Mouse (Mus musculus) heart, postnatal 0 days (tissue): Measurements from ENCODE around the gene Atg7. TPM values are rescaled to one million over a fixed set of nuclear protein-coding genes. Genes with fewer than 3 reads are reported as not detected.

Source experiments
- ATAC-seq: fragments of 200-750 bp; cut with Nextera tagmentation; 2 replicates; pipeline ENCODE4 v1.8.0; 2017; ENCODE audit warnings: low read depth, moderate number of reproducible peaks, moderate library complexity; ENCODE audit not compliant: insufficient read depth
- DNase-seq: peaks from one replicate; pipeline ENCODE4 v3.0.0-alpha.2; 2016; ENCODE audit warnings: low spot score
- H3K27ac ChIP-seq: fragments of 300-500 bp; sonication (generic); 2 replicates; pipeline ENCODE4 v1.5.1; 2014; ENCODE audit warnings: low read depth, mild to moderate bottlenecking
- H3K27me3 ChIP-seq: fragments of 300-500 bp; sonication (generic); 2 replicates; pipeline ENCODE4 v1.6.1; 2014; ENCODE audit warnings: low read length, mixed read lengths; ENCODE audit not compliant: control insufficient read depth, insufficient read depth
- H3K36me3 ChIP-seq: fragments of 300-500 bp; sonication (generic); replicated peaks from 2 replicates; pipeline ENCODE4 v1.6.1; 2014; ENCODE audit warnings: low read length, mixed read lengths; ENCODE audit not compliant: control insufficient read depth, insufficient read depth
- H3K4me1 ChIP-seq: fragments of 300-500 bp; sonication (generic); 2 replicates; pipeline ENCODE4 v1.6.1; 2014; ENCODE audit warnings: antibody characterized with exemption; ENCODE audit not compliant: control insufficient read depth, insufficient read depth
- H3K4me2 ChIP-seq: fragments of 300-500 bp; sonication (generic); 2 replicates; pipeline ENCODE4 v1.6.1; 2014; ENCODE audit warnings: low read depth, mild to moderate bottlenecking, low read length, moderate library complexity
- H3K4me3 ChIP-seq: fragments of 300-500 bp; sonication (generic); 2 replicates; pipeline ENCODE4 v1.5.1; 2014; ENCODE audit warnings: low read depth, low read length
- H3K9ac ChIP-seq: fragments of 300-500 bp; sonication (generic); replicated peaks from 2 replicates; pipeline ENCODE4 v1.6.1; 2014; ENCODE audit warnings: low read depth, low read length, mixed read lengths
- H3K9me3 ChIP-seq: fragments of 300-500 bp; sonication (generic); replicated peaks from 2 replicates; pipeline ENCODE4 v1.6.1; 2016; ENCODE audit warnings: low read length; ENCODE audit not compliant: control insufficient read depth
- CTCF ChIP-seq: IDR thresholded peaks from 2 replicates; pipeline ENCODE4 v1.5.1; 2016; ENCODE audit warnings: antibody characterized with exemption, control low read depth, low read depth
- EP300 ChIP-seq: IDR thresholded peaks from 2 replicates; pipeline ENCODE4 v1.6.1; 2016; ENCODE audit warnings: antibody characterized with exemption, low read depth
- WGBS: fragments of 180-500 bp; shearing (Covaris S2); extraction: QIAGEN DNeasy Blood & Tissue Kit; methylation state at CpG from one replicate; pipeline ENCODE4 v1.1.7; 2014; 5-methylcytosine and 5-hydroxymethylcytosine counted together
- polyA plus RNA-seq: library from polyadenylated mRNA; unstranded; fragments of >200 nt; fragmentation: Nextera tagmentation; extraction: Ambion mirVana; gene quantifications from 2 replicates; pipeline ENCODE4 v1.2.1, GENCODE M21; 2015
- total RNA-seq: library from RNA; depleted of rRNA; stranded (reverse); fragments of >200 nt; gene quantifications from 2 replicates; pipeline ENCODE4 v1.2.3, GENCODE M21; 2014; ENCODE audit warnings: low replicate concordance

The Atg7 gene
- total and polyA plus RNA-seq, 2 experiments from 2014 or later = 13.8 to 14.8 TPM

DNA sequence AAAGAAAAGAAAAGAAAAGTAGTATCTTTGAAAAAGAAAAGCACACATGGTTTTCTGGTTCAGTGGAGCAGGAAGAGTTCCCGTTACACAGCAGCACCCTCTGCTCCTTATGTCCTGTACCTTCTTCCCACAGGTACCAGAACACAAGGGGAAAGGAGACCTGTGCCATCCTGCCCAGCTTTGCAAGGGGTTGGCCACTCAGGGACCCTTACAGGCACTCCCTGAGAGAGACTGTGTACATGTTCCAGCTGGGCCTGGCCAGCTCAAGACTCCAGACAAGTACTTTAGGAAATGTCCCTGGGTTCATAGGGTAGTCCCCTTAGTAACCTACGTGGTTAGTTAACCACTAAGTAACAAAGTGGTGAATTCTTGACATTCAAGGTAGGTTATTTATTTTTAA, 100.9 kb downstream of the Atg7 start:
- no peak for DNase-seq
- Histone ChIP-seq H3K27ac (no peak overlapping the region), H3K4me3 (no peak overlapping the region), H3K36me3 (no peaks in the 10 kb centered on the region), H3K9me3 (no peaks in the 10 kb centered on the region), H3K4me2 (no peak overlapping the region), H3K4me1 (no peaks in the 10 kb centered on the region), H3K9ac (no peak overlapping the region), H3K27me3 (no peaks in the 10 kb centered on the region)
- no peak for ATAC-seq
- WGBS = 93% methylated on average over 2 of the region's 2 CpGs
- TF ChIP-seq EP300 (no peak), CTCF (no peak)

DNA sequence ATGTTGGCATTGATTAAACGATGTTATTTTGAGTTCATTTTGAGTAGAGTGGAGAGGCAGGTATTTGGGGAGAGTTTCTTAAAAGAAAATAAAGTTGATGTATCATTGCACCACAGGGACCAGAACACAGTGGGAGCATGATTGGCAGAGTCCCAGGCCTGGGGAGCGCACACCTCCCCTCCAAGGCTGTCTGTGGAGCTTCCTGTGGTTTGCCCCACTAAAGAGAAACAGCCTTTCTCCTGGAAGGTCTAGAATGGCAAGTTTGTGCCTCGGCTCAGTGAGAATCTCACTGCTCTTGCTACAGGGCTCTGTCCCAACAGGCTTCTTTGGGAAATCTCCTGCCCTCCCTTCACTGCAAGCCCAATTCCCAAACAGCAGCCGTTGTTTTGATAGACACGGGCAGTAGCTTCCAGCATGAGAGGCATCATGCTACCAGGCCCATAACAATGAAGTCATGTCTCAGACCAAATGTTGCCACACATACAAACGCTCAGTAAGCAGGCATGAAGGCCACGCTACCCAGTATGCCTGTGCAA, 103.6 kb downstream of the Atg7 start:
- Histone ChIP-seq H3K27me3 (no peaks in the 10 kb centered on the region), H3K9ac (no peak overlapping the region)
- no peak for TF ChIP-seq EP300
- TF ChIP-seq CTCF = no peak

DNA sequence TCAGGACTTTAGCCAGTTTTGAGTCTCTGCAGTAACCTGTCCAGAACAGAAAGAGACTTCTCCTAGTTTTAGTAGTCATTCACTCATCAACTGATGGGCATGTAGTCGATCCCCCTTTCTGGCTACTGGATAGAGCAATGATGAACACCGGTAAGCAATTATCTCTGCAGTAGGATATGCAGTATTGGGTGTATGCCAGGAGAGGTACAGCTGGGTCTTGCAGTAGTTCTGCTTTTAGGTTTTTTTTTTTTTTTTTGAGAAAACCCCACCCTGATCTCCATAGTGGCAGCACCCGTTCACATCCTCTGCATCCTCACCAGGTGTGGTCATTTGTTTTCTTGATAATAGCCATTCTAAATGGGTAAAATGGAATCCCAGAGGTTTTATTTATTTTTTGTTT, 105.5 kb downstream of the Atg7 start:
- Histone ChIP-seq H3K4me3 (no peak overlapping the region), H3K4me1 (no peaks in the 10 kb centered on the region), H3K4me2 (no peak overlapping the region), H3K9me3 (no peaks in the 10 kb centered on the region), H3K27me3 (no peaks in the 10 kb centered on the region), H3K36me3 (no peaks in the 10 kb centered on the region), H3K9ac (no peak overlapping the region), H3K27ac (no peak overlapping the region)
- WGBS = 81% methylated on average over 3 of the region's 3 CpGs
- DNase-seq (no peak), ATAC-seq (no peak)
- TF ChIP-seq CTCF = no peak

More for the DNA sequence above, 103.6 kb downstream of the Atg7 start:
- Histone ChIP-seq H3K27ac (no peak overlapping the region), H3K4me2 (no peak overlapping the region), H3K4me1 (no peaks in the 10 kb centered on the region), H3K9me3 (no peaks in the 10 kb centered on the region), H3K36me3 (no peaks in the 10 kb centered on the region), H3K4me3 (no peak overlapping the region)
- DNase-seq = no peak
- WGBS = 82% methylated on average over 7 of the region's 7 CpGs
- no peak for ATAC-seq

DNA sequence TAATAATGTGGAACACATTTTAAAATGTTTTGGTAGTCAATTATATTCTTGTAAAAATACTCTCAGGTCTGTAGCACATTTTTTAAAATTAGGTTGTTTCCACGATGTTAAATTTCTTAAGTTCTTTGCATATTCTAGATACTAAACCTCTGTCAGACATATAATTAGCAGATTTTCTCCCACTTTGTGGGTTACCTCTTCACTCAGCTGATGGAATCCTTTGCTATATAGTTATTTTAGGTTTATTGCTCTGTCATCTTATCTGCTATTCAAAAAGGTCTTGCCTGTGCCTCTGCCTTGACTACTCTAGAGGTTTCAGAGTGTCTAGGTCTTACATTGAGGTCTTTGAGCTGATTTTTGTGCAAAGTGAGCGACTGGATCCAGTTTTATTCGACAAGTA, 106.0 kb downstream of the Atg7 start:
- Histone ChIP-seq H3K36me3 (no peaks in the 10 kb centered on the region), H3K9ac (no peak overlapping the region), H3K27ac (no peak overlapping the region), H3K27me3 (no peaks in the 10 kb centered on the region), H3K4me1 (no peaks in the 10 kb centered on the region), H3K9me3 (no peaks in the 10 kb centered on the region), H3K4me2 (no peak overlapping the region), H3K4me3 (no peak overlapping the region)
- 91% methylated on average over 3 of the region's 3 CpGs for WGBS
- no peak for DNase-seq
- no peak for ATAC-seq
- no peak for TF ChIP-seq EP300
- no peak for TF ChIP-seq CTCF

DNA sequence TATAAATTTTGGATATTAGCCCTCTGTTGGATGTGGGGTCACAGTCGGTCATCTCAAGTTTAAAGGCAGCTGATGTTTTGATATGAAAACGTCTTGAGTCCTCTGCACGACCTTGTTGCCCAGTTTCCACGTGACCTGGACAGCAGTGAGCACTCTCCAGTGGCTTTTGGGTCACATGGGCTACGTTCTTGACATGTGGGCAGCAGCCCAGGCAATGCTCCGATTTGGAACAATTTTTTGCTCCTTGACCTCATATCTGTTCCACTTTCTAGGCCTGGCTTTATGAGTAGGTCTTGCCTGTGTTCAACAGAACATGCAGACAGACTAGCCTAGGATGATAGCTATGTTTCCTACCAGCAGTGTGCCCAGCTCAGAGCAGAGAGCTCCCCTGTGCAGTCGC, 115.9 kb downstream of the Atg7 start:
- 76% methylated on average over 7 of the region's 7 CpGs for WGBS
- Histone ChIP-seq H3K4me2 (no peak overlapping the region), H3K36me3 (no peaks in the 10 kb centered on the region), H3K27ac (no peak overlapping the region), H3K4me3 (no peak overlapping the region), H3K9me3 (no peaks in the 10 kb centered on the region), H3K4me1 (no peaks in the 10 kb centered on the region), H3K9ac (no peak overlapping the region), H3K27me3 (no peaks in the 10 kb centered on the region)
- ATAC-seq = no peak
- TF ChIP-seq CTCF (no peak), EP300 (no peak)
- no peak for DNase-seq

DNA sequence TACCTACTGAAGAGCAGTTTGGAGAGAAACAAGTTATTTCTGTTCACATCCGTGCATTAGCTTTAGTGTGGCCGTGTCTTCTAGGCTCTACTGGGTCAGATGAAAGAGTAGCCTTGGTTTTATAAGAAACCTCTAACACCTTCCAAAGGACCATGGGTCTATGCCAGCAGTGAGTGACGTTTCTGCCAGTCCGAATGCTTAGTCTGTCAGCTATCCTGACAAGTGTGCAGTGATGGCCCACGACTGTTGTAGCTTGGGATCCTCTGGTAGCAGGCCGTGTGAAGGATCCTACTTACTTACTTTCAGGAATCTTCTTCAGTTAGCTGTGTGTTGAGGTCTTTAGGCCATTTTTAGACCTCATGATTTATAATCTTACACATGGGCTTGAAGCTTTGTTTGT, 123.4 kb downstream of the Atg7 start:
- 78% methylated on average over 6 of the region's 6 CpGs for WGBS
- DNase-seq = no peak
- no peak for ATAC-seq
- Histone ChIP-seq H3K36me3 (no peaks in the 10 kb centered on the region), H3K4me2 (no peak overlapping the region), H3K27me3 (no peaks in the 10 kb centered on the region), H3K9ac (no peak overlapping the region), H3K9me3 (no peaks in the 10 kb centered on the region), H3K27ac (no peak overlapping the region), H3K4me3 (no peak overlapping the region), H3K4me1 (peaks cover 8% of the 10 kb centered on the region)
- no peak for TF ChIP-seq EP300
- TF ChIP-seq CTCF = no peak
